Mouse (Mus musculus): ENCODE data around the gene Pik3c2g. TPM values are rescaled to one million over a fixed set of nuclear protein-coding genes. Genes with fewer than 3 reads are reported as not detected.

The Pik3c2g gene
- total and polyA plus RNA-seq, 3 experiments = not detected

GRCm38 (mm10) chr6:139596433-139596832 lies 9.4 kb downstream of the Pik3c2g start:
- 41% methylated on average over 2 of the region's 2 CpGs for WGBS

GRCm38 (mm10) chr6:139599216-139599615 lies 12.2 kb downstream of the Pik3c2g start:
- Histone ChIP-seq H3K27ac (no peak overlapping the region), H3K27me3 (ENCODE audit: control insufficient read depth, insufficient read depth, low read length) (no peaks in the 10 kb centered on the region), H3K4me3 (no peak overlapping the region), H3K9ac (ENCODE audit: low read depth, low read length) (no peak overlapping the region), H3K4me1 (ENCODE audit: control insufficient read depth, insufficient read depth, low read length) (no peaks in the 10 kb centered on the region), H3K36me3 (ENCODE audit: control insufficient read depth, insufficient read depth, low read length) (no peaks in the 10 kb centered on the region), H3K79me2 (replicated peaks; ENCODE audit: control insufficient read depth, insufficient read depth, low read length) (no peaks in the 10 kb centered on the region)
- no peak for DNase-seq
- 83% methylated on average over 1 of the region's 1 CpGs for WGBS
- TF ChIP-seq EP300 (IDR thresholded peaks at IDR 0.05; ENCODE audit: insufficient read depth, low read depth, low read length) (no peak), CTCF (IDR thresholded peaks at IDR 0.05) (no peak), POLR2A (IDR thresholded peaks at IDR 0.05; ENCODE audit: insufficient read depth, low read depth, low read length) (no peak)
- intact Hi-C loops (cut with DNase I) = no loop called here

More at GRCm38 (mm10) chr6:139596433-139596832, 9.4 kb downstream of the Pik3c2g start:
- Histone ChIP-seq H3K9ac (ENCODE audit: low read depth, low read length) (no peak overlapping the region), H3K4me1 (ENCODE audit: control insufficient read depth, insufficient read depth, low read length) (no peaks in the 10 kb centered on the region), H3K4me3 (no peak overlapping the region), H3K27ac (no peak overlapping the region), H3K79me2 (replicated peaks; ENCODE audit: control insufficient read depth, insufficient read depth, low read length) (no peaks in the 10 kb centered on the region), H3K36me3 (ENCODE audit: control insufficient read depth, insufficient read depth, low read length) (no peaks in the 10 kb centered on the region), H3K27me3 (ENCODE audit: control insufficient read depth, insufficient read depth, low read length) (no peaks in the 10 kb centered on the region)
- TF ChIP-seq CTCF (IDR thresholded peaks at IDR 0.05) (no peak), POLR2A (IDR thresholded peaks at IDR 0.05; ENCODE audit: insufficient read depth, low read depth, low read length) (no peak), EP300 (IDR thresholded peaks at IDR 0.05; ENCODE audit: insufficient read depth, low read depth, low read length) (no peak)
- no peak for DNase-seq
- intact Hi-C loops (cut with DNase I) = no loop called here

GRCm38 (mm10) chr6:139618774-139619173 lies 31.8 kb downstream of the Pik3c2g start:
- intact Hi-C loops (cut with DNase I) = no loop called here
- Histone ChIP-seq H3K4me3 (no peak overlapping the region), H3K27me3 (ENCODE audit: control insufficient read depth, insufficient read depth, low read length) (no peaks in the 10 kb centered on the region), H3K36me3 (ENCODE audit: control insufficient read depth, insufficient read depth, low read length) (no peaks in the 10 kb centered on the region), H3K4me1 (ENCODE audit: control insufficient read depth, insufficient read depth, low read length) (no peaks in the 10 kb centered on the region), H3K9ac (ENCODE audit: low read depth, low read length) (no peak overlapping the region), H3K79me2 (replicated peaks; ENCODE audit: control insufficient read depth, insufficient read depth, low read length) (no peaks in the 10 kb centered on the region), H3K27ac (no peak overlapping the region)
- no peak for DNase-seq
- 75% methylated on average over 4 of the region's 4 CpGs for WGBS
- TF ChIP-seq CTCF (IDR thresholded peaks at IDR 0.05) (no peak), EP300 (IDR thresholded peaks at IDR 0.05; ENCODE audit: insufficient read depth, low read depth, low read length) (no peak), POLR2A (IDR thresholded peaks at IDR 0.05; ENCODE audit: insufficient read depth, low read depth, low read length) (no peak)

GRCm38 (mm10) chr6:139624756-139625155 lies 37.7 kb downstream of the Pik3c2g start:
- no peaks in the 10 kb centered on the region for H3K27me3 ChIP-seq (ENCODE audit: control insufficient read depth, insufficient read depth, low read length)
- no peaks in the 10 kb centered on the region for H3K79me2 ChIP-seq (replicated peaks; ENCODE audit: control insufficient read depth, insufficient read depth, low read length)
- no peak overlapping the region for H3K9ac ChIP-seq (ENCODE audit: low read depth, low read length)
- H3K4me3 ChIP-seq = no peak overlapping the region
- no peak for TF ChIP-seq CTCF (IDR thresholded peaks at IDR 0.05)
- no peak for TF ChIP-seq POLR2A (IDR thresholded peaks at IDR 0.05; ENCODE audit: insufficient read depth, low read depth, low read length)
- TF ChIP-seq EP300 (IDR thresholded peaks at IDR 0.05; ENCODE audit: insufficient read depth, low read depth, low read length) = no peak
- H3K4me1 ChIP-seq (ENCODE audit: control insufficient read depth, insufficient read depth, low read length) = no peaks in the 10 kb centered on the region; the same call in 1 of the 2 replicates
- intact Hi-C loops (cut with DNase I) = no loop called here
- no peaks in the 10 kb centered on the region for H3K36me3 ChIP-seq (ENCODE audit: control insufficient read depth, insufficient read depth, low read length)
- DNase-seq = no peak
- no peak overlapping the region for H3K27ac ChIP-seq

- no peak for DNase-seq
- H3K27me3 ChIP-seq (ENCODE audit: control insufficient read depth, insufficient read depth, low read length) = no peaks in the 10 kb centered on the region
- H3K27ac ChIP-seq = no peak overlapping the region
- no peaks in the 10 kb centered on the region for H3K79me2 ChIP-seq (replicated peaks; ENCODE audit: control insufficient read depth, insufficient read depth, low read length)
- TF ChIP-seq EP300 (IDR thresholded peaks at IDR 0.05; ENCODE audit: insufficient read depth, low read depth, low read length) = no peak
- no peak for TF ChIP-seq POLR2A (IDR thresholded peaks at IDR 0.05; ENCODE audit: insufficient read depth, low read depth, low read length)
- TF ChIP-seq CTCF (IDR thresholded peaks at IDR 0.05) = no peak
- H3K4me3 ChIP-seq = no peak overlapping the region
- no peak overlapping the region for H3K9ac ChIP-seq (ENCODE audit: low read depth, low read length)
- no peaks in the 10 kb centered on the region for H3K4me1 ChIP-seq (ENCODE audit: control insufficient read depth, insufficient read depth, low read length)
- H3K36me3 ChIP-seq (ENCODE audit: control insufficient read depth, insufficient read depth, low read length) = no peaks in the 10 kb centered on the region
- intact Hi-C loops (cut with DNase I) = no loop called here
- WGBS = 62% methylated on average over 3 of the region's 3 CpGs
Measured at GRCm38 (mm10) chr6:139634561-139634960, 47.5 kb downstream of the Pik3c2g start.

- intact Hi-C loops (cut with DNase I) = no loop called here
- no peaks in the 10 kb centered on the region for H3K4me1 ChIP-seq (ENCODE audit: control insufficient read depth, insufficient read depth, low read length)
- WGBS = 32% methylated on average over 4 of the region's 4 CpGs
- no peaks in the 10 kb centered on the region for H3K36me3 ChIP-seq (ENCODE audit: control insufficient read depth, insufficient read depth, low read length)
- peak; percentile 68 for TF ChIP-seq CTCF (IDR thresholded peaks at IDR 0.05)
- TF ChIP-seq EP300 (IDR thresholded peaks at IDR 0.05; ENCODE audit: insufficient read depth, low read depth, low read length) = no peak
- H3K79me2 ChIP-seq (replicated peaks; ENCODE audit: control insufficient read depth, insufficient read depth, low read length) = no peaks in the 10 kb centered on the region
- no peak for DNase-seq
- H3K27me3 ChIP-seq (ENCODE audit: control insufficient read depth, insufficient read depth, low read length) = no peaks in the 10 kb centered on the region
- H3K27ac ChIP-seq = no peak overlapping the region
- H3K4me3 ChIP-seq = no peak overlapping the region
- no peak overlapping the region for H3K9ac ChIP-seq (ENCODE audit: low read depth, low read length)
Measured at GRCm38 (mm10) chr6:139655399-139655798, 68.4 kb downstream of the Pik3c2g start.
